Mouse (Mus musculus): ENCODE measurements around the gene Pabpn1l.

GRCm38 (mm10) chr8:122626896-122627295, 4.4 kb upstream of the Pabpn1l start:
- no peak for TF ChIP-seq MAX (IDR thresholded peaks at IDR 0.05; ENCODE audit: low read depth)
- TF ChIP-seq POLR2AphosphoS2 (IDR thresholded peaks at IDR 0.05; ENCODE audit: insufficient read length, low read depth), result no peak
- TF ChIP-seq POLR2A (IDR thresholded peaks at IDR 0.05; ENCODE audit: insufficient read length, low read depth), result peak; percentile 15
- no peak for TF ChIP-seq MYOG (IDR thresholded peaks at IDR 0.05; ENCODE audit: control insufficient read depth in 1 of 3, insufficient read depth in 1 of 3, insufficient read length in 2 of 3, low read depth in 2 of 3)
- no peak for TF ChIP-seq TCF12 (IDR thresholded peaks at IDR 0.05; ENCODE audit: insufficient read depth, poor library complexity, severe bottlenecking)

Measured in myocyte (in vitro differentiated cells).